Mouse (Mus musculus): Measurements from ENCODE around the gene Hps5. TPM values are rescaled to one million over a fixed set of nuclear protein-coding genes. Genes with fewer than 3 reads are reported as not detected.
A peak's percentile ranks its signal among the peaks of the same experiment; 100 is the strongest.
"Not testable (repeated sequence)": the region's sequence is repeated elsewhere in the genome, so short reads cannot be mapped to it uniquely, and the experiment has no call there.

Gene Hps5
- polyA plus RNA-seq, 1 experiment from 2014 or later, result 25.7 TPM

DNA sequence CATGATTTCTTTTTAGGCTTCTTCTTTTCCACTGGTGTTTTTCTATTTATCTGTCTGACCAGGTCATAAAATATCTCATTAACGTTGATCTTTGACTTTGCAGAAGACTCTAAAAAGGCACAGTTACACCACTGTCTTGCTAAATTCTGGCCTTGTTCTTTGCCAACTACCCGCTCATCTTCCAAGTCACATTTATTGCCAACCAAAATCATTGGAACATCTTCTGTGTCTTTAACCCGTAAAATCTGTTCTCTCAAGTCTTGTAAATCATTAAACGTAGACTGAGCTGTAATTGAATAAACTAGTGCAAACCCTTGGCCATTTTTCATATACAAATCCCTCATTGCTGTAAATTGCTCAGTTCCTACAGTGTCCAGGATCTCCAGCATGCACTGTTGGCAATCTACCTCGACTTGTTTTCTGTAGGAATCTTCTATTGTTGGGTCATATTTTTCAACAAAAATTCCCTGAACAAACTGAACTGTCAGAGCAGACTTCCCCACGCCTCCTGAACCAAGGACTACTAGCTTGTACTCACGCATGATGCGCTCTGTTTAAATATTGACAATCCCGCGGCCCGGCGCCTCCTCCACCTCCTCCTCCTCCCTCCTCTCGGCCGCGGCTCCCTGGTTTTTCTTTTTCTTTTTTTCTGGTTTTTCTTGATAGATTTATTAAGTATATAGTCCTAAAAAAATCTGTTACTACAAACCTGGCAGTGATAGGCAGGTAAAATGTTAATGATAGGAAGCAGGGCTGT, 25.2 kb upstream of the Hps5 start:
- H3K4me1 ChIP-seq; H3K27ac ChIP-seq; ATAC-seq (ENCODE audit: insufficient number of reproducible peaks, insufficient read depth, low FRiP score, low TSS enrichment, low read depth); H3K9me3 ChIP-seq; H3K9ac ChIP-seq; H3K4me3 ChIP-seq; H3K4me2 ChIP-seq; H3K27me3 ChIP-seq: not testable (repeated sequence)
- WGBS, result 93% methylated on average over 15 of the region's 15 CpGs
- H3K36me3 ChIP-seq, result peaks cover 72% of the 10 kb centered on the region

DNA sequence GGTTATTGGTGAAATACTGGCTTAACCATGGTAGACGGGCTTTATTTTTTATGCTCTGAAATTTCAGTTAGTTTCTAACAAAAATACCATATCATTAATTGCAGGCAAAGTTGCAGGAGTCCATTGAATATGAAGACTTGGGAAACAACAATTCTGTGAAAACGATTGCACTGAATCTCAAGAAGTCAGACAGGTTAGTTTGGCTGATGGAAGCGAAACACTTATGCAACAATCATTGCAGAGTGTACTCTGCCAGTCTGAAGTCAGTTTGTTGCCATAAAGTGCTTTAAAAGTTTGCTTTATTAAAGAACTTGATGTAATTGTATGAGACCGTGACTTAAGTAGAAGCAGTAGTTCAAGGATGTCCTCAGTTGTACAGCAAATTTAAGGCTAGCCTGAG, 18.1 kb upstream of the Hps5 start:
- WGBS, result 90% methylated on average over 4 of the region's 4 CpGs
- ATAC-seq (ENCODE audit: insufficient number of reproducible peaks, insufficient read depth, low FRiP score, low TSS enrichment, low read depth), result no peak
- peaks cover 85% of the 10 kb centered on the region for H3K36me3 ChIP-seq

GRCm38 (mm10) chr7:46810325-46810724, 14.5 kb upstream of the Hps5 start:
- H3K4me2 ChIP-seq, result no peak overlapping the region
- H3K4me3 ChIP-seq, result no peak overlapping the region
- no peak overlapping the region for H3K27ac ChIP-seq
- H3K4me1 ChIP-seq, result no peaks in the 10 kb centered on the region
- no peak overlapping the region for H3K9ac ChIP-seq
- H3K27me3 ChIP-seq, result no peaks in the 10 kb centered on the region
- ATAC-seq (ENCODE audit: insufficient number of reproducible peaks, insufficient read depth, low FRiP score, low TSS enrichment, low read depth), result no peak
- no peaks in the 10 kb centered on the region for H3K9me3 ChIP-seq
- 96% methylated on average over 6 of the region's 6 CpGs for WGBS
- peaks cover 79% of the 10 kb centered on the region for H3K36me3 ChIP-seq

More for the DNA sequence above, 18.1 kb upstream of the Hps5 start:
- Histone ChIP-seq H3K4me1 (no peaks in the 10 kb centered on the region), H3K4me3 (no peak overlapping the region), H3K27ac (no peak overlapping the region), H3K9ac (no peak overlapping the region), H3K9me3 (no peaks in the 10 kb centered on the region), H3K27me3 (no peaks in the 10 kb centered on the region), H3K4me2 (no peak overlapping the region)

DNA sequence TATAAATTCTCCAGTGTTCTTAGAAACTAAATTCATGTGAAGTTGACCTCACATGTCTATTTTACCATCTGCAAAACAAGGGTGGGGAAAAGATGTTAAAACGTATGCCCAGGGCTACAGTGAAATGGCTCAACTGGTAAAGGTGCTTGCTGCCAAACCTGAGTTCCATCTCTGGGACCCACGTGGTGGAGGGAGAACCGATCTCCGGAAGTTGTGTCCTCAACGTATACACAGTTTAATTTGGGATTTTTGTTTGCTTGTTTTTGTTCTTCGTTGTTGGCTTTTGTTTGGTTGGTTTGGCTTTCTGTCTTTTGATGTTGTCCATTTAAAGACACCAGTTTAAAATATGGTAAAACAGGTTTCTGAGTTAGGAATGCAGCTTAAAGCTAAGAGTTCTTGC, 915 bp upstream of the Hps5 start:
- no peaks in the 10 kb centered on the region for H3K9me3 ChIP-seq
- H3K9ac ChIP-seq, result peak overlapping the region; percentile 96
- no peaks in the 10 kb centered on the region for H3K27me3 ChIP-seq
- H3K27ac ChIP-seq, result no peak overlapping the region
- no peak for ATAC-seq (ENCODE audit: insufficient number of reproducible peaks, insufficient read depth, low FRiP score, low TSS enrichment, low read depth)
- H3K4me3 ChIP-seq, result peak overlapping the region; percentile 97
- WGBS, result 51% methylated on average over 6 of the region's 6 CpGs
- peaks cover 17% of the 10 kb centered on the region for H3K4me1 ChIP-seq
- peaks cover 22% of the 10 kb centered on the region for H3K36me3 ChIP-seq
- H3K4me2 ChIP-seq, result peak overlapping the region; percentile 93

GRCm38 (mm10) chr7:46796206-46796679, 379 bp upstream of the Hps5 start:
- Histone ChIP-seq H3K9ac (peak overlapping the region; percentile 96), H3K4me3 (peak overlapping the region; percentile 97), H3K27me3 (no peaks in the 10 kb centered on the region), H3K36me3 (peaks cover 19% of the 10 kb centered on the region), H3K9me3 (no peaks in the 10 kb centered on the region), H3K4me2 (peak overlapping the region; percentile 93), H3K4me1 (peaks cover 17% of the 10 kb centered on the region), H3K27ac (peak overlapping the region; percentile 85)
- ATAC-seq (ENCODE audit: insufficient number of reproducible peaks, insufficient read depth, low FRiP score, low TSS enrichment, low read depth), result no peak
- under 1% methylated on average over 31 of the region's 31 CpGs for WGBS

DNA sequence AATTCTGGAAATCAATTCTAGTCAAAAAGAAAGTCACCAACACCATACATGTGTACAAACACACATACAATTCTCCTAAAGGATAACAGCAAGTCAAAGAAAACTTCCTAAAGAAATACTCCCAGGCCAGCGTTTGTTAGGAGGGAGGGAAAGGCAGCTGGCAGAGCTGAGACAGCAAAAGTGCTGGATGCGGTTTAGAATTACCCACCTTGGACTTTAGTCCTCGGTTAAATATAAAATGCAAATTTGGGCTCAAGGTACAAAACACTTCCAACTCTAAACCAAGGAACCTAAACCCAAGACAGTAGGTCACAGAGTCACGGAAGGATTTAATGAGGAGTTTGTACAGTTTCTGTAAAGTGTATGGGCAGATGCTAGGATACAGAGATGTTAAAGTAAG, 2.0 kb downstream of the Hps5 start:
- 87% methylated on average over 4 of the region's 4 CpGs for WGBS
- Histone ChIP-seq H3K4me2 (no peak overlapping the region), H3K27ac (no peak overlapping the region), H3K27me3 (no peaks in the 10 kb centered on the region), H3K4me3 (no peak overlapping the region), H3K9me3 (no peaks in the 10 kb centered on the region), H3K9ac (no peak overlapping the region), H3K36me3 (peaks cover 13% of the 10 kb centered on the region), H3K4me1 (peaks cover 17% of the 10 kb centered on the region)
- no peak for ATAC-seq (ENCODE audit: insufficient number of reproducible peaks, insufficient read depth, low FRiP score, low TSS enrichment, low read depth)

- H3K9me3 ChIP-seq, result no peaks in the 10 kb centered on the region
- no peaks in the 10 kb centered on the region for H3K4me1 ChIP-seq
- no peak overlapping the region for H3K4me3 ChIP-seq
- no peak overlapping the region for H3K4me2 ChIP-seq
- peaks cover 50% of the 10 kb centered on the region for H3K36me3 ChIP-seq
- H3K27ac ChIP-seq, result no peak overlapping the region
- WGBS, result 88% methylated on average over 5 of the region's 5 CpGs
- no peaks in the 10 kb centered on the region for H3K27me3 ChIP-seq
- no peak overlapping the region for H3K9ac ChIP-seq
- ATAC-seq (ENCODE audit: insufficient number of reproducible peaks, insufficient read depth, low FRiP score, low TSS enrichment, low read depth), result no peak
These were observed 6.6 kb downstream of the Hps5 start for GRCm38 (mm10) chr7:46789177-46789849.

DNA sequence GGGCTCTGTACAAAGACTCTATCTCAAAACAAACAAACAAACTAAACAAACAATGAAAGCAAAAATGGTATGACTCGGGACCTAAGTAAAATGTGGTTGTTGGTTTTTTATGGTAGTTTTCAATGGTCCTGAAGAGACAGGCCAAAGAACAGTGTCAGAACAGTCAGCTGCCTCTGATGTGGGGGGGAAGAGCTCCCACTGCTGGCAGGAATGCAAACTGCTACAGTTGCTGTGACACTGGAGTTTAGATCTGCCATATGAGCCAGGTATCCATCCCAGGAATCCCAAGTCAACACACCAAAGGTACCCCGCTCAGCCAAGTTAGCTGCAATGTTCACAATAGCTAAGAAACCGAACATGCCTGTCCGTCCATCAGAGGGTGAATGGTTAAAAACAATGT, 25.2 kb downstream of the Hps5 start:
- Histone ChIP-seq H3K4me1 (no peaks in the 10 kb centered on the region), H3K9ac (no peak overlapping the region), H3K9me3 (no peaks in the 10 kb centered on the region), H3K27ac (no peak overlapping the region), H3K27me3 (no peaks in the 10 kb centered on the region), H3K4me3 (no peak overlapping the region), H3K4me2 (no peak overlapping the region), H3K36me3 (peaks cover 85% of the 10 kb centered on the region)
- no peak for ATAC-seq (ENCODE audit: insufficient number of reproducible peaks, insufficient read depth, low FRiP score, low TSS enrichment, low read depth)
- WGBS, result 67% methylated on average over 4 of the region's 4 CpGs

DNA sequence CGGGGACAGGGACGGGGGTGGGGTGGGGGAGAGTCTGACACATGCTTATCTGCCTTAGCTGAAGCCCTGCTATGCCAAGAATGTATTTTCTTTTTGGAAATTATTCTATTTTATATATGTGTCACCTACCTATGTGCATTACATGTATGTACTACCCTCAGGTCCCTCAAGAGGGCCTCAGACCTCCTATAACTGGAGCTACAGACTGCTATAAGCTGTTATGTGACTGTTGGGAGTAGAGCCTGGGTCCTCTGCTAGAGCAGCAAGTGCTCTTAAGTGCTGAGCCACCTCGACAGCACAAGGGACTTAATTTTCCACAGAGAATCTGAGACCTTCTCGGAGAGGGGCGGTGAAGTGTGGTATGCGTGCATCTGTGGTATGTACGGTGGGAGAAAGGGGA, 27.4 kb downstream of the Hps5 start:
- H3K36me3 ChIP-seq, result peaks cover 79% of the 10 kb centered on the region
- no peak overlapping the region for H3K9ac ChIP-seq
- no peak overlapping the region for H3K4me3 ChIP-seq
- H3K27me3 ChIP-seq, result no peaks in the 10 kb centered on the region
- H3K27ac ChIP-seq, result no peak overlapping the region
- ATAC-seq (ENCODE audit: insufficient number of reproducible peaks, insufficient read depth, low FRiP score, low TSS enrichment, low read depth), result no peak
- 91% methylated on average over 7 of the region's 7 CpGs for WGBS
- no peaks in the 10 kb centered on the region for H3K9me3 ChIP-seq
- H3K4me1 ChIP-seq, result no peaks in the 10 kb centered on the region
- H3K4me2 ChIP-seq, result no peak overlapping the region

- Histone ChIP-seq H3K9me3 (no peaks in the 10 kb centered on the region), H3K36me3 (peaks cover 80% of the 10 kb centered on the region), H3K4me3 (no peak overlapping the region), H3K27ac (no peak overlapping the region), H3K4me2 (no peak overlapping the region), H3K4me1 (no peaks in the 10 kb centered on the region), H3K9ac (no peak overlapping the region), H3K27me3 (no peaks in the 10 kb centered on the region)
- no peak for ATAC-seq (ENCODE audit: insufficient number of reproducible peaks, insufficient read depth, low FRiP score, low TSS enrichment, low read depth)
These were observed 28.5 kb downstream of the Hps5 start for GRCm38 (mm10) chr7:46767371-46767770.

DNA sequence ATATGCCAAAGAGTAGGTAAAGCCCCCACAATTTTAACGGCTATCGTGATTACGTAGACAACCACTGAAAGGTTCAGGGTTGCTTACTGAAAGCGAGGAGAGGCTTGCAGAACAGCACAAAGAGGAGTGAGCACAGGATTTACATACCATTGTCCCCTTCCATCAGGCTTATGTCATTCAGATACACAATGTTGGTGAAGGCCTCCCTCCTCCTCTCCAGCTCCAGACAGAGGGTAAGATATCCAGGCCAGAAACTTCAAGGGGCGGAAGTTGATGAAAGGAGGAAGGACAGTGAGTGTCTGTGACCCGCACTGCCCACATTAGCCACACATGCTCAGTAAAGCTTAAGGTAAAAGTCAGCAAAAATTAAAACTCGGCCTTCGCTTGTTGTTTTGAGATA, 31.2 kb downstream of the Hps5 start:
- Histone ChIP-seq H3K27ac (no peak overlapping the region), H3K27me3 (no peaks in the 10 kb centered on the region), H3K4me3 (no peak overlapping the region), H3K4me1 (no peaks in the 10 kb centered on the region), H3K9me3 (no peaks in the 10 kb centered on the region), H3K36me3 (peaks cover 82% of the 10 kb centered on the region), H3K4me2 (no peak overlapping the region), H3K9ac (no peak overlapping the region)
- ATAC-seq (ENCODE audit: insufficient number of reproducible peaks, insufficient read depth, low FRiP score, low TSS enrichment, low read depth), result no peak
- 90% methylated on average over 8 of the region's 8 CpGs for WGBS

DNA sequence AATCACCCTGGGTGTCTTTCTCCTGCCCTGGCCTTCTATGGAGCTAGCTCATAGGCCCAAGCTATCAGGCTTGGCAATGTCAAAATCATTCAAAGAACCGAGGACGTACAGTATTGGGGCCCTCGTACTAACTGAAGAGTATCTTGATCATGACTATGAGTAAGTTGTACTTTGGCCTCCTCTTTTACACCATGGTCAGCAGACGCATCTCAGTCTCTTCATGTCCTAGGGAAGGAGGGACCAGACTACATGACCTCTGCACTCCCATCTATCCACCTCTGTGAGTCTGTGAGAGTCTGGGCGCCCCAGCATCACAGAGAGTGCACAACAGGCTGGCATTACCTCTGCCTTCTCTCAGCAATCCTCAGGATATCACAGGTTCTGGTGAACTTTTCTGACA, 33.3 kb downstream of the Hps5 start:
- H3K36me3 ChIP-seq, result peaks cover 74% of the 10 kb centered on the region
- ATAC-seq (ENCODE audit: insufficient number of reproducible peaks, insufficient read depth, low FRiP score, low TSS enrichment, low read depth), result no peak
- no peak overlapping the region for H3K4me3 ChIP-seq
- no peaks in the 10 kb centered on the region for H3K27me3 ChIP-seq
- H3K9ac ChIP-seq, result no peak overlapping the region
- WGBS, result 93% methylated on average over 5 of the region's 5 CpGs
- no peaks in the 10 kb centered on the region for H3K4me1 ChIP-seq
- no peaks in the 10 kb centered on the region for H3K9me3 ChIP-seq
- no peak overlapping the region for H3K27ac ChIP-seq
- H3K4me2 ChIP-seq, result no peak overlapping the region

Measured in embryonic facial prominence, embryonic 13.5 days (tissue).